Comparison of ENCODE assay signal across 17 mouse cellular contexts in genomic region chr4:139667632-139668031, GRCm38 (mm10). TPM values are rescaled to one million over a fixed set of nuclear protein-coding genes. Genes with fewer than 3 reads are reported as not detected.
DNase-seq lines count a peak whose midpoint lies in the region; ATAC-seq and TF ChIP-seq lines count a peak whose summit lies in the region.
"Had no signal": no experiment of that assay in that cellular context is flagged by ENCODE, and none has a peak within 500 bp of the region (broad histone marks: within the 10 kb centered on the region; RNA-seq: fewer than 3 reads in every experiment).

No protein-coding gene starts in this region.

- no peak overlapping the region for H3K4me3 ChIP-seq in intestine, embryonic 16.5 days (ENCODE audit: low read length)
- H3K4me3 ChIP-seq: gastrocnemius, adult 2 months; left cerebral cortex, adult 2 months; limb, embryonic 13.5 days; megakaryocyte, embryonic 14.5 days; neural tube, embryonic 12.5 days had no signal

- no peaks in the 10 kb centered on the region for H3K27me3 ChIP-seq in Patski
- no peaks in the 10 kb centered on the region for H3K27me3 ChIP-seq in intestine, embryonic 16.5 days (replicated peaks; ENCODE audit: control insufficient read depth, insufficient read depth, low read length)
- H3K27me3 ChIP-seq: neural tube, embryonic 12.5 days had no signal

- H3K9ac ChIP-seq in intestine, embryonic 16.5 days (ENCODE audit: low read depth, low read length) = no peak overlapping the region
- H3K9ac ChIP-seq: limb, embryonic 13.5 days; neural tube, embryonic 12.5 days had no signal

- CTCF ChIA-PET in Patski (lab: Charles Lee) = interaction anchor here (2.2 to 4.5 kb wide), 2 partner anchors 21 to 23 kb away, joined by 12 to 26 read pairs; no protein-coding TSS in a partner anchor

- no peaks in the 10 kb centered on the region; the same call in 1 of the 2 replicates for H3K4me1 ChIP-seq in intestine, embryonic 16.5 days (ENCODE audit: control insufficient read depth, insufficient read depth, low read length)
- H3K4me1 ChIP-seq: limb, embryonic 13.5 days; megakaryocyte, embryonic 14.5 days; neural tube, embryonic 12.5 days had no signal

- POLR2A ChIA-PET in Patski (lab: Charles Lee) = interaction anchor here (0.6 to 1.3 kb wide), 3 partner anchors 23 to 47 kb away, joined by 3 to 5 read pairs (median 4); no protein-coding TSS in a partner anchor

- ATAC-seq in Patski = peak; percentile 76
- peak; percentile 79 for ATAC-seq in intestine, embryonic 16.5 days
- no peak for ATAC-seq in frontal cortex, adult (ENCODE audit: low TSS enrichment)

- peak overlapping the region; percentile 20; the same call in 1 of the 2 replicates for H3K27ac ChIP-seq in intestine, embryonic 16.5 days (ENCODE audit: low read length)
- H3K27ac ChIP-seq: gastrocnemius, adult 2 months; left cerebral cortex, adult 2 months; limb, embryonic 13.5 days; neural tube, embryonic 12.5 days had no signal

- peak; percentile 54 for DNase-seq in kidney, adult 11 months
- no peak for DNase-seq in kidney, postnatal 4 days
- DNase-seq in Patski (ENCODE audit: low read depth, low spot score) = peak; percentile 50
- DNase-seq in kidney, postnatal 14 days = peak; percentile 18
- no peak for DNase-seq in T-cell, adult 2 months (ENCODE audit: low spot score)
- DNase-seq: cerebellum, adult 11 months; gastrocnemius, adult 2 months; heart, postnatal 14 days; lung, adult 2 months; thymus, postnatal 14 days had no signal

- in situ Hi-C loops in Patski (cut with MboI; ENCODE audit: low pct_unique_long_range_greater_than_20kb) = no loop called here

- H3K4me2 ChIP-seq in intestine, embryonic 16.5 days (ENCODE audit: low read depth, low read length) = no peak overlapping the region
- H3K4me2 ChIP-seq: limb, embryonic 13.5 days; neural tube, embryonic 12.5 days had no signal

- TF ChIP-seq CTCF in Patski (IDR thresholded peaks at IDR 0.05) = no peak

- H3K9me3 ChIP-seq in intestine, embryonic 16.5 days (ENCODE audit: control insufficient read depth, low read length) = no peaks in the 10 kb centered on the region
- H3K9me3 ChIP-seq: limb, embryonic 13.5 days; neural tube, embryonic 12.5 days had no signal

- 49% methylated on average over 6 of the region's 6 CpGs for WGBS in intestine, embryonic 16.5 days

- H3K36me3 ChIP-seq in intestine, embryonic 16.5 days (ENCODE audit: control insufficient read depth, insufficient read depth, low read length) = no peaks in the 10 kb centered on the region
- H3K36me3 ChIP-seq: limb, embryonic 13.5 days; neural tube, embryonic 12.5 days had no signal

RNA-seq across cellular contexts. Expression of gene Tas1r2, which starts 14.3 kb away (rescaled TPM):
- 0.03 TPM for polyA plus RNA-seq in Patski (2021)
- polyA plus RNA-seq in intestine, embryonic 16.5 days (2015; fragmentation: Nextera tagmentation; extraction: Ambion mirVana) = not detected in 2 replicates
- polyA plus RNA-seq: embryonic facial prominence, embryonic 11.5 days; limb, embryonic 13.5 days; neural tube, embryonic 12.5 days had no signal

RNA-seq across cellular contexts. Expression of gene Aldh4a1, which starts 45.0 kb away (rescaled TPM):
- 34.4 TPM for polyA plus RNA-seq in Patski (2021)
- 13.7 and 17.2 TPM in 2 replicates for polyA plus RNA-seq in intestine, embryonic 16.5 days (2015; fragmentation: Nextera tagmentation; extraction: Ambion mirVana)

Comparison
In these comparisons a context has a peak if more than half of its experiments do, and no peak if none do; other contexts are left out.
1. DNase-seq: peak in kidney, adult 11 months (single experiment), Patski (single experiment) and kidney, postnatal 14 days (single experiment); none in kidney, postnatal 4 days (0 of 2) and T-cell, adult 2 months (single experiment).